Mouse (Mus musculus) small intestine, adult 2 months (tissue): ENCODE data around the gene Lyz1.

Experiments used
- CTCF ChIP-seq: fragments of 200-500 bp; IDR thresholded peaks from 2 replicates; pipeline ENCODE4 v1.5.1; 2012; ENCODE audit warnings: low read depth, mild to moderate bottlenecking, control low read depth, inconsistent platforms, low read length, moderate library complexity, mixed read lengths; ENCODE audit not compliant: insufficient replicate concordance, insufficient read length; ENCODE audit errors: extremely low read depth
- POLR2A ChIP-seq: fragments of 200-500 bp; IDR thresholded peaks from 2 replicates; pipeline ENCODE4 v1.6.1; 2012; ENCODE audit warnings: low read depth, mild to moderate bottlenecking, control low read depth, inconsistent platforms, low read length, moderate library complexity

- TF ChIP-seq CTCF (no peak), POLR2A (no peak)
These were observed 30.0 kb upstream of the Lyz1 start for GRCm38 (mm10) chr10:117322630-117323029.
